In genomic region chr17:35048149-35048931, GRCm38 (mm10) we compare ENCODE assay signal across 9 mouse cellular contexts. TPM values are rescaled to one million over a fixed set of nuclear protein-coding genes. Genes with fewer than 3 reads are reported as not detected.
DNase-seq lines count a peak whose midpoint lies in the region; ATAC-seq lines count a peak whose summit lies in the region.
"Had no signal": no experiment of that assay in that cellular context is flagged by ENCODE, and none has a peak within 500 bp of the region (broad histone marks: within the 10 kb centered on the region; RNA-seq: fewer than 3 reads in every experiment).

No protein-coding gene starts in this region.

- H3K9ac ChIP-seq in midbrain, embryonic 11.5 days (ENCODE audit: low read length) = peak overlapping the region; percentile 34; the same call in 1 of the 2 replicates
- H3K9ac ChIP-seq in midbrain, embryonic 15.5 days = no peak overlapping the region
- H3K9ac ChIP-seq in embryonic facial prominence, embryonic 12.5 days = no peak overlapping the region

- peaks cover 52% of the 10 kb centered on the region for H3K4me1 ChIP-seq in midbrain, embryonic 11.5 days (ENCODE audit: control insufficient read depth, insufficient read depth, low read length)
- peaks cover 32% of the 10 kb centered on the region for H3K4me1 ChIP-seq in midbrain, embryonic 15.5 days
- peaks cover 43% of the 10 kb centered on the region for H3K4me1 ChIP-seq in embryonic facial prominence, embryonic 12.5 days

- peak overlapping the region; percentile 12; the same call in 1 of the 2 replicates for H3K4me2 ChIP-seq in midbrain, embryonic 11.5 days
- H3K4me2 ChIP-seq in midbrain, embryonic 15.5 days = no peak overlapping the region
- H3K4me2 ChIP-seq in embryonic facial prominence, embryonic 12.5 days (replicated peaks) = no peak overlapping the region

- H3K27ac ChIP-seq in midbrain, embryonic 11.5 days (ENCODE audit: low read depth, low read length) = peak overlapping the region; percentile 57; the same call in 1 of the 2 replicates
- H3K27ac ChIP-seq in midbrain, embryonic 15.5 days = no peak overlapping the region
- peak overlapping the region; percentile 58 for H3K27ac ChIP-seq in embryonic facial prominence, embryonic 12.5 days

- peaks cover 2% of the 10 kb centered on the region; the same call in 1 of the 2 replicates for H3K36me3 ChIP-seq in midbrain, embryonic 11.5 days (ENCODE audit: control insufficient read depth, insufficient read depth, low read length)
- H3K36me3 ChIP-seq in midbrain, embryonic 15.5 days (replicated peaks) = no peaks in the 10 kb centered on the region
- peaks cover 11% of the 10 kb centered on the region for H3K36me3 ChIP-seq in embryonic facial prominence, embryonic 12.5 days

- H3K27me3 ChIP-seq in midbrain, embryonic 11.5 days (ENCODE audit: control insufficient read depth, insufficient read depth, low read length) = no peaks in the 10 kb centered on the region
- H3K27me3 ChIP-seq in midbrain, embryonic 15.5 days (replicated peaks) = no peaks in the 10 kb centered on the region
- H3K27me3 ChIP-seq in embryonic facial prominence, embryonic 12.5 days = no peaks in the 10 kb centered on the region

- ATAC-seq in midbrain, embryonic 11.5 days (ENCODE audit: low FRiP score) = no peak
- no peak for ATAC-seq in midbrain, embryonic 15.5 days (replicated peaks)
- ATAC-seq in embryonic facial prominence, embryonic 12.5 days (ENCODE audit: insufficient number of reproducible peaks, insufficient read depth, low FRiP score, low TSS enrichment) = no peak
- ATAC-seq in megakaryocyte, adult 5-6 weeks (ENCODE audit: poor library complexity, severe bottlenecking) = 0 out of 2 replicates have a peak, but pooled peaks have one; percentile 9
- no peak for ATAC-seq in monocyte, adult 5-6 weeks (replicated peaks; ENCODE audit: insufficient number of reproducible peaks, low FRiP score, low TSS enrichment, poor library complexity, severe bottlenecking)

- WGBS in midbrain, embryonic 11.5 days = 34% methylated on average over 11 of the region's 11 CpGs
- 43% methylated on average over 10 of the region's 11 CpGs for WGBS in midbrain, embryonic 15.5 days
- WGBS in embryonic facial prominence, embryonic 12.5 days = 40% methylated on average over 11 of the region's 11 CpGs

- H3K4me3 ChIP-seq in midbrain, embryonic 11.5 days (ENCODE audit: low read depth, low read length) = no peak overlapping the region
- no peak overlapping the region for H3K4me3 ChIP-seq in midbrain, embryonic 15.5 days
- no peak overlapping the region for H3K4me3 ChIP-seq in embryonic facial prominence, embryonic 12.5 days

- no peaks in the 10 kb centered on the region for H3K9me3 ChIP-seq in midbrain, embryonic 11.5 days (ENCODE audit: control insufficient read depth, low read length)
- no peaks in the 10 kb centered on the region for H3K9me3 ChIP-seq in midbrain, embryonic 15.5 days
- no peaks in the 10 kb centered on the region for H3K9me3 ChIP-seq in embryonic facial prominence, embryonic 12.5 days

- no peak for DNase-seq in midbrain, embryonic 11.5 days (ENCODE audit: low spot score, missing footprints)
- DNase-seq in kidney, adult 11 months = peak; percentile 19
- DNase-seq in urinary bladder, postnatal 4 days (ENCODE audit: low spot score in 2 of 2) = no peak
- DNase-seq in cerebellum, adult 9-10 months = no peak

RNA-seq across cellular contexts. Expression of gene Clic1, which starts 1.4 kb away (rescaled TPM):
- polyA plus RNA-seq in midbrain, embryonic 11.5 days (2014; fragmentation: Nextera tagmentation; extraction: Ambion mirVana) = 73.8 and 83.9 TPM in 2 replicates
- polyA plus RNA-seq in midbrain, embryonic 15.5 days (2015; fragmentation: Nextera tagmentation; extraction: Ambion mirVana) = 62.4 and 72.1 TPM in 2 replicates
- polyA plus RNA-seq in embryonic facial prominence, embryonic 12.5 days (2016; fragmentation: Nextera tagmentation; extraction: Ambion mirVana) = 205 and 211 TPM in 2 replicates
- total RNA-seq in megakaryocyte, adult 5-6 weeks (2015) = 415 and 463 TPM in 2 replicates
- 386 and 405 TPM in 2 replicates for total RNA-seq in megakaryocyte, adult 5-6 weeks (2017)
- total RNA-seq in monocyte, adult 5-6 weeks (2017) = 356 to 514 TPM (median 477 TPM) in 3 replicates

RNA-seq across cellular contexts. Expression of gene Msh5, which starts 1.8 kb away (rescaled TPM):
- 5.0 and 5.2 TPM in 2 replicates for polyA plus RNA-seq in midbrain, embryonic 11.5 days (2014; fragmentation: Nextera tagmentation; extraction: Ambion mirVana)
- polyA plus RNA-seq in midbrain, embryonic 15.5 days (2015; fragmentation: Nextera tagmentation; extraction: Ambion mirVana) = 1.6 and 3.3 TPM in 2 replicates
- polyA plus RNA-seq in embryonic facial prominence, embryonic 12.5 days (2016; fragmentation: Nextera tagmentation; extraction: Ambion mirVana) = 3.7 and 4.2 TPM in 2 replicates
- 7.4 and 7.5 TPM in 2 replicates for total RNA-seq in megakaryocyte, adult 5-6 weeks (2015)
- 3.6 and 6.3 TPM in 2 replicates for total RNA-seq in megakaryocyte, adult 5-6 weeks (2017)
- 0.76 to 1.6 TPM in 2 of 3 replicates, not detected in the other for total RNA-seq in monocyte, adult 5-6 weeks (2017)

RNA-seq across cellular contexts. Expression of gene Ddah2, which starts 10.5 kb away (rescaled TPM):
- 614 and 653 TPM in 2 replicates for polyA plus RNA-seq in midbrain, embryonic 11.5 days (2014; fragmentation: Nextera tagmentation; extraction: Ambion mirVana)
- 337 and 380 TPM in 2 replicates for polyA plus RNA-seq in midbrain, embryonic 15.5 days (2015; fragmentation: Nextera tagmentation; extraction: Ambion mirVana)
- polyA plus RNA-seq in embryonic facial prominence, embryonic 12.5 days (2016; fragmentation: Nextera tagmentation; extraction: Ambion mirVana) = 471 and 492 TPM in 2 replicates
- total RNA-seq in megakaryocyte, adult 5-6 weeks (2015) = 2.2 and 3.1 TPM in 2 replicates
- total RNA-seq in megakaryocyte, adult 5-6 weeks (2017) = 1.2 and 2.7 TPM in 2 replicates
- total RNA-seq in monocyte, adult 5-6 weeks (2017) = 1.1 TPM in 1 of 3 replicates, not detected in the others

RNA-seq across cellular contexts. Expression of gene Ly6g6c, which starts 16.8 kb away (rescaled TPM):
- not detected in 2 replicates for polyA plus RNA-seq in midbrain, embryonic 11.5 days (2014; fragmentation: Nextera tagmentation; extraction: Ambion mirVana)
- polyA plus RNA-seq in midbrain, embryonic 15.5 days (2015; fragmentation: Nextera tagmentation; extraction: Ambion mirVana) = 0.31 TPM in 1 of 2 replicates, not detected in the other
- not detected in 2 replicates for polyA plus RNA-seq in embryonic facial prominence, embryonic 12.5 days (2016; fragmentation: Nextera tagmentation; extraction: Ambion mirVana)
- total RNA-seq in megakaryocyte, adult 5-6 weeks (2015) = not detected in 2 replicates
- total RNA-seq in megakaryocyte, adult 5-6 weeks (2017) = not detected in 2 replicates
- not detected in 3 replicates for total RNA-seq in monocyte, adult 5-6 weeks (2017)
- polyA plus RNA-seq: cortical plate, adult 2 months had no signal

RNA-seq across cellular contexts. Expression of gene Mpig6b, which starts 17.6 kb away (rescaled TPM):
- polyA plus RNA-seq in midbrain, embryonic 11.5 days (2014; fragmentation: Nextera tagmentation; extraction: Ambion mirVana) = 0.76 and 0.89 TPM in 2 replicates
- polyA plus RNA-seq in midbrain, embryonic 15.5 days (2015; fragmentation: Nextera tagmentation; extraction: Ambion mirVana) = 0.21 and 0.43 TPM in 2 replicates
- polyA plus RNA-seq in embryonic facial prominence, embryonic 12.5 days (2016; fragmentation: Nextera tagmentation; extraction: Ambion mirVana) = 0.61 and 0.99 TPM in 2 replicates
- total RNA-seq in megakaryocyte, adult 5-6 weeks (2015) = not detected in 2 replicates
- total RNA-seq in megakaryocyte, adult 5-6 weeks (2017) = not detected in 2 replicates
- total RNA-seq in monocyte, adult 5-6 weeks (2017) = 0.57 to 3.1 TPM (median 0.75 TPM) in 3 replicates
- polyA plus RNA-seq: cortical plate, adult 2 months had no signal
